9 mouse cellular contexts compared by ENCODE assay signal in genomic region chr7:126399548-126399947, GRCm38 (mm10). TPM values are rescaled to one million over a fixed set of nuclear protein-coding genes. Genes with fewer than 3 reads are reported as not detected.
DNase-seq lines count a peak whose midpoint lies in the region; ATAC-seq and TF ChIP-seq lines count a peak whose summit lies in the region.
"Had no signal": no experiment of that assay in that cellular context is flagged by ENCODE, and none has a peak within 500 bp of the region (broad histone marks: within the 10 kb centered on the region; RNA-seq: fewer than 3 reads in every experiment).

No protein-coding gene starts in this region.

- no peaks in the 10 kb centered on the region for H3K36me3 ChIP-seq in neural tube, embryonic 15.5 days
- H3K36me3 ChIP-seq: hindbrain, embryonic 15.5 days had no signal

- 14% methylated on average over 5 of the region's 5 CpGs for WGBS in neural tube, embryonic 15.5 days
- WGBS in lung, adult 2 months, result 8% methylated on average over 5 of the region's 5 CpGs

- no peak overlapping the region for H3K4me2 ChIP-seq in neural tube, embryonic 15.5 days
- H3K4me2 ChIP-seq: hindbrain, embryonic 15.5 days had no signal

- H3K4me3 ChIP-seq in neural tube, embryonic 15.5 days (replicated peaks), result no peak overlapping the region
- H3K4me3 ChIP-seq in lung, adult 2 months (replicated peaks; ENCODE audit: extremely low read depth, low read depth, low read length), result no peak overlapping the region
- H3K4me3 ChIP-seq: hindbrain, embryonic 15.5 days had no signal

- no peak overlapping the region for H3K9ac ChIP-seq in neural tube, embryonic 15.5 days (replicated peaks)
- H3K9ac ChIP-seq: hindbrain, embryonic 15.5 days had no signal

- no peak overlapping the region for H3K27ac ChIP-seq in neural tube, embryonic 15.5 days (replicated peaks)
- H3K27ac ChIP-seq: hindbrain, embryonic 15.5 days had no signal

- peak; percentile 83 for DNase-seq in neural tube, embryonic 10.5 days (ENCODE audit: extremely low spot score, low spot score)
- DNase-seq in c-Kit-positive CD71-negative TER-119-negative erythroid progenitor cells, embryonic 14.5 days (ENCODE audit: low read depth), result peak; percentile 90
- DNase-seq in frontal cortex, postnatal 25 days (ENCODE audit: low spot score in 2 of 2), result peak; percentile 59 to 74
- peak; percentile 84 to 96 for DNase-seq in kidney, postnatal 36 days
- peak; percentile 78 for DNase-seq in lung, adult 2 months
- peak; percentile 86 for DNase-seq in right cerebral cortex, postnatal 14 days
- DNase-seq in urinary bladder, postnatal 25 days (ENCODE audit: low spot score), result peak; percentile 84

- H3K4me1 ChIP-seq in neural tube, embryonic 15.5 days, result peaks cover 12% of the 10 kb centered on the region
- peaks cover 5% of the 10 kb centered on the region; the same call in 1 of the 2 replicates for H3K4me1 ChIP-seq in lung, adult 2 months (ENCODE audit: control insufficient read depth, insufficient read depth, low read length)

- no peaks in the 10 kb centered on the region for H3K9me3 ChIP-seq in neural tube, embryonic 15.5 days (replicated peaks)
- H3K9me3 ChIP-seq: hindbrain, embryonic 15.5 days had no signal

- H3K27me3 ChIP-seq in neural tube, embryonic 15.5 days (replicated peaks), result no peaks in the 10 kb centered on the region
- H3K27me3 ChIP-seq: hindbrain, embryonic 15.5 days had no signal

- TF ChIP-seq CTCF in lung, adult 2 months (IDR thresholded peaks at IDR 0.05; ENCODE audit: insufficient read depth, low read length), result peak; percentile 86

- no peak for TF ChIP-seq POLR2A in lung, adult 2 months (IDR thresholded peaks at IDR 0.05; ENCODE audit: borderline replicate concordance, extremely low read depth, low read depth, low read length)

- ATAC-seq in neural tube, embryonic 15.5 days (ENCODE audit: low FRiP score), result no peak

RNA-seq across cellular contexts. Expression of gene Nfatc2ip, which starts 3.0 kb away (rescaled TPM):
- polyA plus RNA-seq in neural tube, embryonic 15.5 days (2015; fragmentation: Nextera tagmentation; extraction: Ambion mirVana), result 2.4 and 2.8 TPM in 2 replicates
- 6.0 and 6.5 TPM in 2 replicates for polyA plus RNA-seq in lung, adult 2 months (2012; rRNA removed)

RNA-seq across cellular contexts. Expression of gene Cd19, which starts 15.1 kb away (rescaled TPM):
- polyA plus RNA-seq in neural tube, embryonic 15.5 days (2015; fragmentation: Nextera tagmentation; extraction: Ambion mirVana), result 0.22 and 0.26 TPM in 2 replicates
- 11.0 and 20.6 TPM in 2 replicates for polyA plus RNA-seq in lung, adult 2 months (2012; rRNA removed)

RNA-seq across cellular contexts. Expression of gene Spns1, which starts 22.3 kb away (rescaled TPM):
- polyA plus RNA-seq in neural tube, embryonic 15.5 days (2015; fragmentation: Nextera tagmentation; extraction: Ambion mirVana), result 82.4 and 92.7 TPM in 2 replicates
- 246 and 274 TPM in 2 replicates for polyA plus RNA-seq in lung, adult 2 months (2012; rRNA removed)

RNA-seq across cellular contexts. Expression of gene Rabep2, which starts 29.0 kb away (rescaled TPM):
- 22.2 and 22.9 TPM in 2 replicates for polyA plus RNA-seq in neural tube, embryonic 15.5 days (2015; fragmentation: Nextera tagmentation; extraction: Ambion mirVana)
- polyA plus RNA-seq in lung, adult 2 months (2012; rRNA removed), result 31.4 and 33.2 TPM in 2 replicates

RNA-seq across cellular contexts. Expression of gene Lat, which starts 30.2 kb away (rescaled TPM):
- polyA plus RNA-seq in neural tube, embryonic 15.5 days (2015; fragmentation: Nextera tagmentation; extraction: Ambion mirVana), result 0.56 and 31.7 TPM in 2 replicates
- polyA plus RNA-seq in lung, adult 2 months (2012; rRNA removed), result 16.3 and 17.4 TPM in 2 replicates
